Mouse (Mus musculus): ENCODE measurements around the gene Ccdc13.

The Ccdc13 gene

GRCm38 (mm10) chr9:121847138-121847537 lies 7.9 kb upstream of the Ccdc13 start:
- intact Hi-C loops (cut with DNase I): loop anchor here (2.0 kb wide), 1 partner anchor 30 kb away; no protein-coding TSS in a partner anchor

GRCm38 (mm10) chr9:121846526-121847118 lies 7.4 kb upstream of the Ccdc13 start:
- intact Hi-C loops (cut with DNase I): loop anchor here (2.0 kb wide), 1 partner anchor 30 kb away; no protein-coding TSS in a partner anchor

- intact Hi-C loops (cut with DNase I): no loop called here
Observed at GRCm38 (mm10) chr9:121842914-121843313, 3.7 kb upstream of the Ccdc13 start.

- intact Hi-C loops (cut with DNase I): no loop called here
Observed at GRCm38 (mm10) chr9:121839622-121839965, 333 bp upstream of the Ccdc13 start.

- intact Hi-C loops (cut with DNase I): no loop called here
Observed at GRCm38 (mm10) chr9:121838008-121838407, 1.3 kb downstream of the Ccdc13 start.

- intact Hi-C loops (cut with DNase I): no loop called here
Observed at GRCm38 (mm10) chr9:121833825-121834224, 5.4 kb downstream of the Ccdc13 start.

- intact Hi-C loops (cut with DNase I): no loop called here
Observed at GRCm38 (mm10) chr9:121830956-121831293, 8.3 kb downstream of the Ccdc13 start.

GRCm38 (mm10) chr9:121830243-121830955 lies 8.9 kb downstream of the Ccdc13 start:
- intact Hi-C loops (cut with DNase I): no loop called here

GRCm38 (mm10) chr9:121829270-121829992 lies 9.8 kb downstream of the Ccdc13 start:
- intact Hi-C loops (cut with DNase I): no loop called here

GRCm38 (mm10) chr9:121828314-121828713 lies 10.9 kb downstream of the Ccdc13 start:
- intact Hi-C loops (cut with DNase I): no loop called here

GRCm38 (mm10) chr9:121826356-121826755 lies 12.9 kb downstream of the Ccdc13 start:
- intact Hi-C loops (cut with DNase I): no loop called here

- intact Hi-C loops (cut with DNase I): no loop called here
Observed at GRCm38 (mm10) chr9:121823991-121824390, 15.3 kb downstream of the Ccdc13 start.

- intact Hi-C loops (cut with DNase I): no loop called here
Observed at GRCm38 (mm10) chr9:121823051-121823450, 16.2 kb downstream of the Ccdc13 start.

GRCm38 (mm10) chr9:121822585-121822991 lies 16.7 kb downstream of the Ccdc13 start:
- intact Hi-C loops (cut with DNase I): no loop called here

GRCm38 (mm10) chr9:121820765-121821164 lies 18.5 kb downstream of the Ccdc13 start:
- intact Hi-C loops (cut with DNase I): no loop called here

GRCm38 (mm10) chr9:121819771-121820471 lies 19.3 kb downstream of the Ccdc13 start:
- intact Hi-C loops (cut with DNase I): no loop called here

- intact Hi-C loops (cut with DNase I): no loop called here
Observed at GRCm38 (mm10) chr9:121819073-121819770, 20.0 kb downstream of the Ccdc13 start.

GRCm38 (mm10) chr9:121815183-121815582 lies 24.1 kb downstream of the Ccdc13 start:
- intact Hi-C loops (cut with DNase I): no loop called here

- intact Hi-C loops (cut with DNase I): no loop called here
Observed at GRCm38 (mm10) chr9:121810081-121810821, 29.0 kb downstream of the Ccdc13 start.

GRCm38 (mm10) chr9:121808511-121808910 lies 30.8 kb downstream of the Ccdc13 start:
- intact Hi-C loops (cut with DNase I): no loop called here

Measured in adrenal gland (tissue).